Mouse (Mus musculus) heart, adult 2 months (tissue): ENCODE data around the gene Slc35a3.

Experiments
- CTCF ChIP-seq: fragments of 200-600 bp; IDR thresholded peaks from 2 replicates; pipeline ENCODE4 v1.8.1; 2022; ENCODE audit warnings: antibody characterized with exemption, mild to moderate bottlenecking, moderate library complexity
- EP300 ChIP-seq: fragments of 200-500 bp; IDR thresholded peaks from 2 replicates; pipeline ENCODE4 v1.6.1; 2011; ENCODE audit warnings: low read depth, low read length, control low read depth; ENCODE audit not compliant: insufficient read depth
- POLR2A ChIP-seq: fragments of 200-500 bp; IDR thresholded peaks from 2 replicates; pipeline ENCODE4 v1.6.1; 2011; ENCODE audit warnings: mild to moderate bottlenecking, low read depth, low read length, control low read depth; ENCODE audit not compliant: insufficient read depth

- TF ChIP-seq EP300, result no peak
- no peak for TF ChIP-seq CTCF
- TF ChIP-seq POLR2A, result no peak
Observed at GRCm38 (mm10) chr3:116661288-116661869, 51.3 kb downstream of the Slc35a3 start.
